Mouse (Mus musculus): ENCODE measurements at regions not wholly inside any gene's neighbourhood (a gene's known extent, or its start where the extent isn't known, plus 50 kb on each side); places are given as distances from the start of the nearest gene placed in this dataset.
"Not testable (repeated sequence)": the region's sequence is repeated elsewhere in the genome, so short reads cannot be mapped to it uniquely, and the experiment has no call there.

- DNase-seq (ENCODE audit: low spot score): no peak
These were observed 824.5 kb downstream of the Car8 start for GRCm38 (mm10) chr4:7414301-7414700.

- no peak for DNase-seq (ENCODE audit: low spot score)
These were observed 846.1 kb downstream of the Car8 start for GRCm38 (mm10) chr4:7392696-7393095.

- DNase-seq (ENCODE audit: low spot score): no peak
These were observed 847.2 kb downstream of the Car8 start for GRCm38 (mm10) chr4:7391596-7391995.

GRCm38 (mm10) chr4:7385069-7385468 is 853.8 kb downstream of the Car8 start:
- DNase-seq (ENCODE audit: low spot score): no peak

GRCm38 (mm10) chr4:7379996-7380395 is 858.8 kb downstream of the Car8 start:
- DNase-seq (ENCODE audit: low spot score): no peak

- no peak for DNase-seq (ENCODE audit: low spot score)
These were observed 874.4 kb downstream of the Car8 start for GRCm38 (mm10) chr4:7364238-7365040.

GRCm38 (mm10) chr4:7363508-7363907 is 875.3 kb downstream of the Car8 start:
- no peak for DNase-seq (ENCODE audit: low spot score)

GRCm38 (mm10) chr4:7356202-7356601 is 882.6 kb downstream of the Car8 start:
- DNase-seq (ENCODE audit: low spot score): no peak

GRCm38 (mm10) chr4:7347317-7347716 is 891.5 kb downstream of the Car8 start:
- DNase-seq (ENCODE audit: low spot score): no peak

- no peak for DNase-seq (ENCODE audit: low spot score)
These were observed 897.7 kb downstream of the Car8 start for GRCm38 (mm10) chr4:7341159-7341558.

GRCm38 (mm10) chr4:7314261-7314660 is 924.6 kb downstream of the Car8 start:
- DNase-seq (ENCODE audit: low spot score): no peak

GRCm38 (mm10) chr4:7313219-7313618 is 925.6 kb downstream of the Car8 start:
- no peak for DNase-seq (ENCODE audit: low spot score)

GRCm38 (mm10) chr4:7312160-7312559 is 926.7 kb downstream of the Car8 start:
- DNase-seq (ENCODE audit: low spot score): no peak

- DNase-seq (ENCODE audit: low spot score): no peak
These were observed 969.8 kb downstream of the Car8 start for GRCm38 (mm10) chr4:7269047-7269446.

- no peak for DNase-seq (ENCODE audit: low spot score)
These were observed 982.4 kb downstream of the Car8 start for GRCm38 (mm10) chr4:7256486-7256885.

- DNase-seq (ENCODE audit: low spot score): no peak
These were observed 985.2 kb downstream of the Car8 start for GRCm38 (mm10) chr4:7253616-7254015.

- no peak for DNase-seq (ENCODE audit: low spot score)
These were observed 987.2 kb downstream of the Car8 start for GRCm38 (mm10) chr4:7251641-7252040.

GRCm38 (mm10) chr4:7247816-7248215 is 991.0 kb downstream of the Car8 start:
- DNase-seq (ENCODE audit: low spot score): no peak

GRCm38 (mm10) chr4:7247244-7247643 is 991.6 kb downstream of the Car8 start:
- DNase-seq (ENCODE audit: low spot score): no peak

- DNase-seq (ENCODE audit: low spot score): no peak
These were observed 992.0 kb downstream of the Car8 start for GRCm38 (mm10) chr4:7246828-7247227.

GRCm38 (mm10) chr4:7245653-7246052 is 993.2 kb downstream of the Car8 start:
- DNase-seq (ENCODE audit: low spot score): no peak

- DNase-seq (ENCODE audit: low spot score): no peak
These were observed 1001.0 kb downstream of the Car8 start for GRCm38 (mm10) chr4:7237848-7238247.

GRCm38 (mm10) chr4:7234537-7234936 is 1004.3 kb downstream of the Car8 start:
- DNase-seq (ENCODE audit: low spot score): not testable (repeated sequence)

- DNase-seq (ENCODE audit: low spot score): no peak
These were observed 1009.9 kb downstream of the Car8 start for GRCm38 (mm10) chr4:7228980-7229379.
